Mouse (Mus musculus) ovary, postnatal 14 days (tissue): Measurements from ENCODE around the gene Itih1.
A peak's percentile ranks its signal among the peaks of the same experiment; 100 is the strongest.

Experiments
- DNase-seq: peaks from one replicate; pipeline ENCODE4 v3.0.0; 2022; ENCODE audit warnings: low spot score

The Itih1 gene

DNA sequence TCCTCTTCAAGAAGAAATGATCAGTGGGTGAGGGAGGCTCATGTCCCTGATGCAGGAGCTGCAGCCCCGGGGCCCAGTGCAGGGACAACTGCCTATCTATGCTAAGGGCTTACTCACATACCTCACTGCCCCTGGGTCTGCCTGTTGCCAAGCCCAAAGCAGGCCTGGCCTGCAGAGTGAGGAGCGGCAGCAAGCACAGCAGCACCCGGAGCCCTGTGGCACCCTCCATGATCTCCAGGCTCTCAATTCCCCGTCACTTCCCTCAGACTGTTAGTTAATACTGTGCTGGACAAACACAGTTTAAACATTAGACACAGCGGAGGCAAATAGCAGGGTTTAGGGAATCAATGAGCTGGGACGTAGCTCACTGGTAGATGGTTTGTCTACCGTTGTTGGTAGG is at the start of gene Itih1:
TSS of gene Itih1 (minus strand) at position 252 of the 400 bp plus-strand sequence.
- no peak for DNase-seq

DNA sequence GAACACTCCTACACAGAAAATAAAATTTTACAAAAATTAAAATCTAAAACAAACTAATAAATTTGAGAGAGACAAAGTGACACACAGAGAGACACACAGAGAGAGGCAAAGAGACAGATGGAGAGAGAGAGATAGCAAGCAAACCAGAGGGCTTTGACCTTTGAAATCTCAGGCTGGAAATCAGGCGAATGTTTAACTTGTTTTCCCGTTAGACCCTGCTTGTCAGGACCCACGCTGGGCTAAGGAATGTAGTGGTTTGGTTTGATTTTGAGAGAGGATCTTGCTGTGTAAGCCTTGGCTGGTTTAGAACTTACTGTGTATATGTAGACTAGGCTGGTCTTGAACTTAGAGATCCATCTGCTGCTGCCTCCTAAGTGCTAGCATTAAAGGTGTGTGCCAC is 33.1 kb upstream of the Itih1 start:
- no peak for DNase-seq

DNA sequence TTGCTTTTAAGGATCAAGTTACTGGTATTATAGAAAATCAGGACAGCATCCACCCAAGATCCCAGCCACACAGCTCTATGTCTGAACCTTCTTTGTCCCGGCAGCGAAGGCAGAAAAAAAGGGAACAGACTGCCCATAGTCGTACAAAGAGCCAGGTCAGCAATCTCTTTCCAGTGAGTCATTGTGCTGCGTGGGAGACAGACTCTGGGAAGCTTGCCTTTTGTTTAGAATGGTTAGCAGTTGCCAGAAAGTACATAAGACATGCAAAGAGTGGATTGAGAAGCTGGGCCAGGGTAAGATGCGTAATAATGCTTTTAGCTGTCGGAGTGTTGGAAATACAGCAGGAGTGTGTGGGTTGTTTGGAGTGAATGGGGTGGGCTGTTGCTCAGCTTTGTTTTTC is 31.1 kb upstream of the Itih1 start:
- peak; percentile 15 for DNase-seq

DNA sequence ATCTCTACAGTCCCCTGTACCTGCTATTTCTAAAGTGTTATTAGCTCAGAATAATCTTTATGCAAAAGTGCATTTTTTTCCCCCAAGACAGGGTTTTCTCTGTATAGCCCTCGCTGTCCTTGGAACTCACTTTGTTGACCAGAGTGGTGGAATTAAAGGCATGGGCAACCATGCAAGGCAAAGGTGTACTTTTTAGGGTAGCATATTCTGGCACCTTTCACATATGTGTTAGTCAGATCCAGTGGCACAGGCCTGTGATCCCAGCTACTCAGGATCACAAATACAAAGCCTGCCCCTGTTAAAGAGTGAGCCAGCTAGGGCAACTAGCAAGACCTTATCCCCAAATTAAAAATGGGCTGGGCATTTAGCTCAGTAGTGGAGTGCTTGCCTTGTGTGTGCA is 17.3 kb upstream of the Itih1 start:
- DNase-seq = no peak

DNA sequence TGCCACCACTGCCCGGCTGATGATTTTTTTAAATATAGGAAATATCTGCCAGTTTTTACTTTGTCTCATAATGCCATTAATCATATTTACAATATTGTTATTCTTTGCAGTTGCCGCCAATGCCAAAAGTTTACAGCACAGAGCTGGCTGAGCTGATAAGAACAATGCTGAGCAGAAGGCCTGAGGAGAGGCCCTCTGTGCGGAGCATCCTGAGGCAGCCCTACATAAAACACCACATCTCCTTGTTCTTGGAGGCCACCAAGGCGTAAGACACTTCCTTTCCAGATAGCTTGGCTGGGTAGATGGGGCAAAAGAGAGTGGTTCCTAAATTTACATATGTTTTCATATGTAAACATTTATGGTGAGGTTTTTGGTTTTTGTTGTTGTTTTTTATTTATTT is 15.9 kb upstream of the Itih1 start:
- no peak for DNase-seq

DNA sequence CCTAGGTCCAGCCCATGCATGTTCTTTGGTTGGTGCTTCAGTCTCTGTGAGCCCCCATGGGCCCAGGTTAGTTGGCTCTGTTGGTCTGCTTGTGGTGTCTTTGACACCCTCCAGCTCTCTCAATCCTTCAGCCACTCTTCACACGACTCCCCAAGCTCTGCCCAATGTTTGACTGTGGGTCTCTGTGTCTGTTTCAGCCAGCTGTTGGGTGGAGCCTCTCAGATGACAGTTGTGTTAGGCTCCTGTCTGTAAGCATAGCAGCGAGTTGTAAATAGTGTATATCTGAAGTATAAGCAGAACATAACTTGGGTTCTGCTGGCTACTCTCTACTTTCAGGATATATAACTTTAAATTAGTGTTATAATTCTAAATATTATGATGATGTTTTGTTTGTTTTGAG is 15.4 kb upstream of the Itih1 start:
- no peak for DNase-seq

DNA sequence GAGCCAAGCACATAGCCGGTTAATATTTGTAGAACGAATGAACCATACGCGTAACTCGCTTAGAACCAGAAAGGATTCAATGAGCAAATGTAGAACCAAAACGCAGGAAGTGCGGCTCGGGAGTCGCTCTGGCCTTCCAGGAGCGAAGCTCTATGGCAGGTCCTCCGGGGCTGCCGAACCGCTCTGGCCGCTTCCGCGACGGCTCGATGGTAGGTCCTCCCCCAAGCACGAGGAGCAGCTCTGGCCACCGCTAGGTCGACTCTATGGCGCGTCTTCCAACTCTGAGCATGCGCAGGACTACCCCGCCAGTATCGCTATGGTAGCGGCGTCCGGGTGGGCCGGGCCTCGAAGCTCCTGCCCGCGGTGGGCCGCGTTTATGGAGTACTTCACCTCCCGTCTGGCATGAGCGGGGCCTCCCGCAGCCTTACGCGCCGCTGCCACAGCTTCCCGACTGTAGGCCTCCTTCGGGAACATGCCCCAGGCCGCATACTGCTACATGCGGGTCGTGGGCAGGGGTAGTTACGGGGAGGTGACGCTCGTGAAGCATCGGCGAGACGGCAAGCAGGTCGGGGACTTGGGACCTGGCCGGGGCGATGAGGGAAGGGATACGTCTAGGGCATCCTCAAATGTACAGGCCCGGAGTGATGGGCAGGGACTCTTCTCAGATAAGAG is 8.2 kb upstream of the Itih1 start, which contains the start of gene Nek4:
TSS of gene Nek4 (plus strand) at position 224 of the 672 bp plus-strand sequence.
- DNase-seq = peak; percentile 92

DNA sequence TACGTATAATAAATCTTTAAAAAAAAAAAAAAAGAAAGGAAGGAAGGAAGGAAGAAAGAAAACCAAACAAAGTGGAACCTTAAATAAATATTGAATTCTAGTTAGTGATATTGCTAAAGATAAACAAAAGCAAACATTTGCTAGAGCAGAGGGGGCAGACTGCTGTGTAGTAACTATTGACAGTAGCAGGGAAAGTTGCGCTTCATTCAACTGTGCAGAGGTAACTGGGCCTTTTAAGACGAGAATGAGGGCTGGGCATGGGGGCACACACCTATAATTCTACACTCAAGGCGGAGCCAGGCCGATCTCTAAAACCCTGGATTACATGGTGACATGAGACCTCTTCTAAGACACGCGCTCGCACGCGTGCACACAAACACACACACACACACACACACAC is 6.9 kb upstream of the Itih1 start:
- no peak for DNase-seq

DNA sequence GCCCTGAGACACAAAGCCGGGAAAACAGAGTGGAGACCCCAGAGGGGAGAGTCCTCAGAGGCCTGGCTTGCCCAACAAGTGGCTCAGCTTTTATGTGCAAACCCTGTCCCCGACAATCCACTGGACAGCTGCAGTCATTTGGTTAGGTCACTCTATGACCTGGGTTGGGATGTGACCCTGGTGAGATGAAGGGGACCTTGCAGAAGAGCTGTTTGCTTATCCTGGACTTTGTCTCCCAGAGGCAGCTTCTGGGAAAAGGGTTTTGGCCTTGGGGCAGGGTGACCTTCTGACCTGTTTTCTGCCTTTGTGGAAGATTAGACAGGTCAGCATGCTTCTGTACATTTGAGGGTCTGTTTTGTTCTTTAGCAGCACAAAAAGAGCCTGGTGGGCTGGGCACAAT is 1.7 kb upstream of the Itih1 start:
- DNase-seq = no peak

DNA sequence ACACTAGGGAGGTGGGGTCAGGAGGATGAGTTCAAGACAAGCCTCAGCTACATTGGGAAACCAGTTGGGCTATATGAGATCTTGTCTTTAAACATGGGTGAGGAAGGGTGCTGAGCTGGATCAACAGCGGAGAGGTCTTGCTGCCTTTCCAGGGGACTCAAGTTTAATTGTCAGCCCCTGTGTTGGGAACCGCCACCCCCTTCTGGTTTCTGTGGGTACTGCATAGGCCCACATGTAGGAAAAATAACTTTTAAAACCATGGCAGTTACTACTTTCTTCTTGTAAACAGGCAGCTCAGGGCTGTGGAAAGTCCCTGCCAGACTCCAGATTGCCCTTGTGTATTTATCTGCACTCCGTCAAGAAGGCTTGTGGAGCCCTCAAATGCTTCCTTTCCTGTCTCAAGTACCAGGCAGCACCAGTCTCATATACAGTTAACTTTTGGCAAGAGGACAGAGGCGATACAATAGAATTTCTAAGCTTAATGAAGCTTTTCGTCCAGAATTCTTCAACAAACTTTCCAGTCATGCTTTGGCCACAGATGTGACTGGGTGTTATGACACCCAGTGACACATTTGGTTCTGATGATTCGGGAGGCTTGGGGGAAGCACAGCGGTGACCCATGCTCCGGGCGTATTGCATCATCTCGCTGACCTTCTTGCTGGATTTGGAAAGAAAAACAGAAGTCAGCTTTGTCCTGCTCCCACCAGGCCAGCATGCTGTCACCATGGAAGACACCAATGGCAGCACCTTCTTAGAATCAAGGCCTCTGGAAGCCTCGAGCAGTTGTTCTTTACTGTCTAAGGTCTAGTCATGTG is 978 bp upstream of the Itih1 start:
- peak; percentile 70 for DNase-seq

DNA sequence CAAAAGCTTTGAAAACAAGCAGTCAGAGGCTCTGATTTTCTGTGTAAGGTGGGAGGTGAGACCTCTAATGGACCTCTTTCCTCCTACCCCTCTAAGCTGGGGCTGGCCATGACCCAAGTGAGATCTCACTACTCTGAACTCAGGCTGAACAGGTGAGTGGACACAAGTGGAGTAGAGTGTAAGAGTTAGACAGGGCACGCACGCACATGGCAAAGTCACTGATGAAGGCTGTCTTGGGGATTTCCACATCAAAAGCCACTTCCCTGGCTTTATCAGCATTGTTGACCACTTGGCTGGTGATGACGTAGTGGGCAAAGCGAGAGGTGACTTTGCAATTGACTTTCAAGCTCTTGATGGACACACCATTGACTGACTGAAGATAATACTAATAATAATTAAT is 835 bp downstream of the Itih1 start:
- no peak for DNase-seq

DNA sequence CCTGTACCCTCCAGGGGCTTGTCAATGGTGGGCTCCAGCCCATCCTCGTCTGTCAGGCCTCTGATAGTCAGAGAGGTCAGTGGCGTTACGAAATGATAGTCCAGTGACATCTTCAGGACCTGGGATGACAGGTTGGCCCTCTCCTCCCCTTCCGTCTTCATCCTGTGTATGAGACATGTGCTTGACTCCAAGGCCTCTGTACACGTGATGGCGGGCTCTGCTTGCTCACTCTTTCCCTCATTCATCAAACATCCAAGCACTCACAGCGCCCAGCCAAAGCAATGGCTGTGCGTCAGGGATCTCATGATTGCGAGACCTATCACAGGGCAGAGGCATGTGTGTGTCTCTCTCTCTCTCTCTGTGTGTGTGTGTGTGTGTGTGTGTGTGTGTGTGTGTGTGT is 9.7 kb downstream of the Itih1 start:
- DNase-seq = no peak

DNA sequence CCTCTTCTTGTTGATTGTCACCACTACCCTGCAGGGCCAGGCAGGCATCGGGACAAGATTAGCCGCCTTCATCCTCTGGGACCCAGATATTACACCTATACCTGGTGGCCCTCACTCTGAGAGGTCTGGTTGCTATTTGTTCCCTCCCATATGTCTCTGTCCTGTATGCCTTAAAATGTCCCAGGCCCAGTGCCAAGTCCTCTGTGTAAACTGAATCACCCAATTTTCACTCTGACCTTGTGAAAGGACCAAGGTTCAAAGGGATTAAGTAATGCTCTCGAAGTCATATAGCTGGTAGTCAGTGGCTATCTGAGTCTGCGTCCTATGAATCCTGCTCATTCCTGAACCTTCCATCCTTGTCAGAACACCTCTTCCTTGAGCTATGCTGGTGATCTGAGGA is 12.7 kb downstream of the Itih1 start:
- DNase-seq = no peak

DNA sequence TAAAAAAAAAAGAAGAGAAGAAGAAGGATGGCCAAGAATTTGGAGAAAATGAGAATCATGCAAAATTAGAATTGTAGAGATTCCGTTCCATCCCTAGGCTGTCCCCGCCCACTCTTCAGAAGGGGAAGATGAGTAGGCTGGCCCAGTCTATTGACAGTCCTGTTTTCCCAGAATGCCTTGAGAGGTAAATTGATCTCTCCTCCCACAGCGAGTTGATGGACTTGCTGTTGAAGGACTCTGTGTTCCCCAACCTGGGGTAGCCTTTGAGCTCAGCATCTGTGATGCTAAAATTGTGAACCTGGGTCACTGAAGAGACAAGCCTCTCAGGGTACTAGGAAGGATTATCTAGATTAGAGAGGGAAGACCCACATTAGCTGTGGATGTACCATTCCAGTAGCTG is 17.6 kb downstream of the Itih1 start:
- DNase-seq = no peak

DNA sequence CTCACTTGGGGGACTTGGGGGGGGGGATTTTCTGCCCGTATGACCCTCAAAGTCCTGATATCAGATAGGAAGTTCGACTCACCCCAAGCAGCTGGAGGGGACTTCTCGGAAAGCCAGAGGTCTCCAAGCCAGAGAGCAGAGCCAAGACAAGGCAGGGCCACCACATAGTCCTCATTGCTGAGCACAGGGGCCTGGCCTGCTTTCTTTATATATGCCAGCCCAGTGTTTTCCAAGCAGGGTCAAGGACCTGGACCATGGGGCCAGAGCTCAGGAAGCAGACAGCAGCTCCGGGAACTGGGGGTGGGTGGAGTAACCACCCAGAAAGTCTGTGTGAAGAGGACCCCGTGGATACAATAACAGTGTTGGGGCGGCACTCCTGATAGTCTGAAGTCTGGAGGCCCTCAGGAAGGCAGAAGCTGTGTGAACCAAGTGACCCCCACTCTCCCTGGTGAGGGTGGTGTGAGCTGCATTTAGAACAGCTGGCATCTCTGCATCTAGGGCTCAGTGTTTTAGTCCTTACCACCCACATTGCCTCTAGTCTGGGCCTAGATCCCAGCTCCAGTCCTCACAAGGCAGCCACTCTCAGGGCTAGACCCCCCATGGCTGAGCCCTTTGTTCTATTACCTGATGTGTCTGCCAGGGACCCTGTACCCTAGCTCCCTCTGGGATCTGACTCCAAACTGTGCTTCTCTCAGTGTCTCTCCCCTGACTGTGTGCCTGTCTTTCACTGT is 19.5 kb downstream of the Itih1 start, which contains the start of gene Itih3:
TSS of gene Itih3 (minus strand) at position 386 of the 731 bp plus-strand sequence.
- no peak for DNase-seq

DNA sequence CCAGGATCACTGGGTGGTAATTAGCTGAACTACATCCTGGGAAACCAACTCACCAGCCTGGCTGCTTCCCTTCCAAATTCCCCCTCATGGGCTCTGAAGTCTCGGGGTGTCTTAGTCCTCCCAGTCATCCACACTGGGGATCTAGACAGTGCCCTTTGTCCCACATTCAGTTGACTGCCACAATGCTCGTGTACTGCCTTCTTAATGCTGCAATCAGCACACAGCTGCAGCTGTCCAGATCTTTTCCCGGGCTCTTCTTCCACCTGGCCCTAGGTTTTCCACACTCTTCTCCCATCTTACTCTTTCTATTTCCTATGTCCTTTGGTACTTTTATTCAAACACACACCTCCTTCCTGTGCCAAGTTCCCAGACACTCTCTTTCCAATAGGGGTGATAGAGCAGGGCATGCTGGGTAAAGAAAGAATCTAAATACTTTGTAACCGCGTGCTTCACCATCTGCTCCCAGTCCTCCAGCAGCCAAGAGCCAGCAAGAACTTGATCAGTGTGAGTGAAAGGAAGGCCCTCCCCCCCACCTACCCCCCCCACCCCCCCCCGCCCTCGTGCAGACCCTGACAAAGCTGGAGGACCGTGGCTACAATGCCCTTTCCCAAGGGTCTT is 20.9 kb downstream of the Itih1 start:
- DNase-seq = no peak

DNA sequence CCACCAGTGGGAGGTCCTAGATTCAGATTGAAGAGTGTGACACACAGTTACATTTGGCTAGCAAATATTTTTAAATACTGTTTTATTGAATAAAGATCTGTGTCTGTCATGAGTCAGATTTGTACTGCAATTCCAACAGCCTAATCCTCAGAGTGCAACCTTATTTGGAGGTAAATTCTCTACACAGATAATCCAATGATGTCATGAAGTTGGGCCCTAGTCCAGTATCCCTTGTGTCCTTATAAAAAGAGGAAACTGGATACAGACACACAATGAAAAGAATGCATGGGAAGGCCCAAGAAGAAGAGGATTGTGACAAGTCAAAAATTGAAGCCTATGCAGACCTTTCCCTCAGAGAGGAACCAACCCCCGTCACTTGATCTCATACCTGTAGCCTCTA is 26.6 kb downstream of the Itih1 start:
- DNase-seq = no peak

DNA sequence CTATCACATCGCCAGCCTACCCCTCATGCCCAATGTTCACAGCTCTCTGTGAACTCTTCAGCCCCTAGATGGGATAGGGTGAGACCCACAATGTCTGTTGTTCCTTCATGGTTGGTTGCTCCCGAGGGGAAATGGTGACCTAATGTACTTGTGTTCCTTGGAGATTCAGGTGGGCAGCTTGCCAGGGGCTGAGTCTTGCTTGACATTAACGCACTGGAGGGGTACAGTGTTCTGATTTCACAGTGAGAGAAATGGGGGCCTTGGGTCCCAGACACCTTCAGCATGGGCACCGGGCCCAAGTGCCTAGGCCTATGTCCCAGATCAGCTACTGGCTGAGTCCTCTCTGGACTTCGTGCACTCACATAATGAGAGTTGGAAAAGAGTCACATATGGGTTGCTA is 29.7 kb downstream of the Itih1 start:
- peak; percentile 12 for DNase-seq

DNA sequence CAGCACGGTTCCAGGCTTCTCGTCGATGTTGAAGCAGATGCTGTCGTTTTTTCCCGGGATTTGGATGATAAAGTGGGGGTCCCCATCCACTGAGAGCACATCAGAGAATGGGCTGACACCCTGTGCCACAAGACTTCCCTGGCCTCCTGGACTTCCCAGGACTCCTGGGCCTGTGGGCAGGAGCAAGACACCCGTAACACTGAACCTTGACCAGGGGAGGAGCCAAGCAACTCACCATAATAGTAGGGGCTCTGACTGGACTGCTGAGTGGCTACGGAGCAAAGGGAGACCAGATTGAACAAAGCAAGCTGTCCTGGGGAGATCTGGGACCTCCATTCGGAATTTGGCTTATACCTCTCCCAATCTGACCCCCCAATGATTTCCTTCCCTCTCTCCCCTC is 30.4 kb downstream of the Itih1 start:
- DNase-seq = no peak

DNA sequence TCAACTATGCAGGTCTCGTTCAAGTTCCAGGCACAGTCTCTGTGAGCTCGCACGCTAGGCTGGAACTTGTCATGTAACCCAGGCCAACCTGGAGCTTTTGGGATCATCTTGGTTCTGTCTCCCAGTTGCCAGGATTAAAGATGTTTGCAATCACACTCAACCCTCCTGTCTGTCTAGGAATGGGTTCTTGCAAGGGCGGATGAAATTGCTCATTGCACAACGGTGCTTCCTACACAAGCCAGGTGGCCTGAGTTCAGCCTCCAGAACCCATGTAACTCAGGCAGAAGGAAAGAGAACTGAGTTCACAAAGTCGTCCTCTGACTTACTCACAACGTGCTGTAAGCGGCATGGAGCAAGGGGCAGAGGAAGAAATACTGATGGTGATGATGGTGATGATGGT is 31.9 kb downstream of the Itih1 start:
- no peak for DNase-seq

DNA sequence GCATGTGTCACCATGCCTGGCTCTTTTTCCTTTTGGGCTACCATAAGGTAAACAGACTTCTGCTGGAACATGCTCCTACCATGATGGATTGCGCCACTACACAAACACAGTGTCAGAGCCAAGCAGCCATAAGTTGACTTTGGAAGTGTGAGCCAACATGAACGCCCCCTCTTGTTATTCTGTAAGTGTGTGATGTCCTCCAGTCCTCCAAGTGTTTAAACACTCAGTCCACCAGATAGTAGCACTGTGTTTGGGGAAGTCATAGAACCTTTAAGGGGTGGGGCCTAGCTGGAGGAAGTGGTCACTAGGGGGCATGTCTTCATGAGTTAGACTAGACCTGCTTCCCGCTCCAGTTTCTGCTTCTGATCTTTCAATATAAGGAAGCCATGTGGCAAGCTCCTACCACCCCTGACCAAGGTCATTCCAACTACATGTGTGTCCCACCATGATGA is 35.2 kb downstream of the Itih1 start:
- DNase-seq = no peak

DNA sequence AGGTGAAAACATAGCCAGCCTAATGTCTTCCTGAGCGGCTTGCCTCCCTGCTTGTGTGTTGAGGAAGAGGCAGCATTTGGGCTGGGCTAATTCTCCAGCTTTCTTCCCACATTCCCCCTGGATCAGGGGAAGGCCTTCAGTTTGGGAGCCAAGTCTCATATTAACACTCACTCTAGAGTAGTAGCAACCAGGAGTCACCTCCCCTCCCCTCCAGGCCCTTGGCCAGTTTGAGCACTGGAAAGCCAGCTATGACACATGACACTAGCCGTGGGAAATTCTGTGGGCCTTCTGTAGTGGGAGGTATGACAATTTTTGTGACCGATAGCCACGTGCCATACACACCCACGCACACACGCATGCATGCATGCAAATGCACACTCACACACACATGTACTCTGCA is 37.1 kb downstream of the Itih1 start:
- DNase-seq = no peak
